Mouse (Mus musculus) telencephalon, adult 2 months (tissue): ENCODE measurements at regions not wholly inside any gene's neighbourhood (a gene's known extent, or its start where the extent isn't known, plus 50 kb on each side); places are given as distances from the start of the nearest gene placed in this dataset.

ENCODE experiments used
- DNase-seq: peaks from one replicate; pipeline ENCODE4 v3.0.0-alpha.2; 2011; ENCODE audit warnings: low read depth, low spot score

DNA sequence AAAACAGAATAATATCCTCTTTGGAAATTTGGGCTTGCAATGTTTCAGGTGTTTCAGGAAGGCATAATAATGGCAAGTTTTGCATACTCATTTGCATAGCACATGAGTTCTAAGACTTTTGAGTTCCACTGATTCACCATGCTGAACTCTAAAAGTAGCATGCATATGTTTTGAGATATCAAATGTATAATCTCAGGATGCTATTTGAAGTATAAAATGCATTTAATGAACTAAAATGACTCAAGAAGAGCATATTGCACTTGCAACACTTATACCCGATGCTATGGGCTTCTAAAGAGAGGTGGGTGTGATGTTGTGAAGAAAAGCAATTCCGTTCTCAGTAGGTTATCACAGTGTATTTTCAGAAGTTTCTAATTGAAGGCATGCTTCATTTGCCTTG is 1930.6 kb downstream of the Grik2 start:
- peak; percentile 80 for DNase-seq
